Mouse (Mus musculus): Measurements from ENCODE around the gene Vipas39. TPM values are rescaled to one million over a fixed set of nuclear protein-coding genes. Genes with fewer than 3 reads are reported as not detected.

Gene Vipas39
- total RNA-seq, 2 experiments from 2014 or later = 21.7 to 23.1 TPM

GRCm38 (mm10) chr12:87274853-87275831 lies 9.1 kb upstream of the Vipas39 start:
- intact Hi-C loops (cut with DNase I) = no loop called here
- no peak for DNase-seq (ENCODE audit: low spot score)

GRCm38 (mm10) chr12:87267682-87268081 lies 1.6 kb upstream of the Vipas39 start:
- intact Hi-C loops (cut with DNase I) = loop anchor here (2.0 to 10.0 kb wide), 4 partner anchors 65 to 147 kb away; partner anchors contain the start of genes Gstz1, Pomt2 and Sptlc2
- no peak for DNase-seq (ENCODE audit: low spot score)

DNA sequence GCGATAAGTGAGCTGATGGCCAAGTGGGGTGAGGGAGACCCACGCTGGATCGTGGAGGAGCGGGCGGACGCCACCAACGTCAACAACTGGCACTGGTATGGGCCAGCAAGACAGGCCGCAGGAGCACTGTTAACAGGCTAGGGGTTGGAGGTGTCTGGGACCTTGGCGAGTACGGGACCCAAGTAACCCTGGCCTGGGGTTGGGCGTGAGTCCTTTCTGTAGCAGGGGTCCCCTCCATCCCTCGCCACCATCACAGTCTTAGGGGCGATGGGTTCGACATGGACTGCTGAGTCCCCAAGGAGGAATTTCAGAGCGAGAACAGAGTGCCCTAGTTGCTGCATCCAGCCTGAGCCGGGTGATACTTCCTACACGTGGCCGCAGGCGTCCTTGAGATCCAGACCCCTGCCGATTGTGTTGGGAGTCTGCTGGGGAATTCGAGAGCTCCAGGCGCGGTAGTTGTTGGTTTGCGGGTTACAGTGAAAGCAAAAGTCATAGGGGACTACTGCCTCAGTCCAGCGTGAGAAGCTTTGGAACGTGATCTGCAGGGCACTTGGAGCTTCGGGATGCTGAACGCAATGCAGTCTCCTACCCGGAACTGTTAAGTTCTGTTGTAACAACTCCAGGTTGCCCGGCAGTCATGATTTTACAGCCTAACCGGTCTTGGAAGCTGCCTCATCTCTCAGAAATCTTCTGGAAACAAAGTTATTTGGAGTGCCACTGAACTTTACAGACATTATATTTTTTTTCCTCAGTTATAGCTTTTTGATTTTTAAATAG lies 959 bp upstream of the Vipas39 start:
- no peak for DNase-seq (ENCODE audit: low spot score)

DNA sequence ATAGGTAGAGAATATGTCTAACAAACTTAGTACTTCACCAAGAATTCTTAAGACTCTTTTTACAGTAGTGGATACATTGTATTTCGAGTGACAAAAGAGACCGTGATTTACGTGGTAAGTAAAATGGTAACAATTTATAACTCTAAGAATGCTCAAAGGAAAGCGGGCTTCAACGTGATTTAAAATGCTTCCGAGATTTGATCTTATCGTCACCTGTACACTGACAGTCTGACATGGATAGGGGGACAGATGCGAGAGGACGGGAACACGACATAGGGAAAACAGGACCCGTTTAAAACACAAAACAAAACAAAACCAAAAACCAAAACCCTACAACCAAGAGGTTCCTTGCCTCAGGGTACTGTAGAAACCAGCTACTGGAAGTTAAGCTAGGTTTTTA lies 612 bp downstream of the Vipas39 start:
- DNase-seq (ENCODE audit: low spot score) = no peak
- intact Hi-C loops (cut with DNase I) = loop anchor here (5.0 to 10.0 kb wide), 3 partner anchors 67 to 149 kb away; partner anchors contain the start of gene Sptlc2

More for the DNA sequence above, 959 bp upstream of the Vipas39 start:
- intact Hi-C loops (cut with DNase I) = loop anchor here (2.0 to 10.0 kb wide), 4 partner anchors 65 to 148 kb away; partner anchors contain the start of genes Gstz1, Pomt2 and Sptlc2

- intact Hi-C loops (cut with DNase I) = loop anchor here (10.0 kb wide), 1 partner anchor 154 kb away; no protein-coding TSS in a partner anchor
- no peak for DNase-seq (ENCODE audit: low spot score)
Measured at GRCm38 (mm10) chr12:87260562-87260961, 5.5 kb downstream of the Vipas39 start.

GRCm38 (mm10) chr12:87256629-87257028 lies 9.4 kb downstream of the Vipas39 start:
- DNase-seq (ENCODE audit: low spot score) = no peak
- intact Hi-C loops (cut with DNase I) = no loop called here

DNA sequence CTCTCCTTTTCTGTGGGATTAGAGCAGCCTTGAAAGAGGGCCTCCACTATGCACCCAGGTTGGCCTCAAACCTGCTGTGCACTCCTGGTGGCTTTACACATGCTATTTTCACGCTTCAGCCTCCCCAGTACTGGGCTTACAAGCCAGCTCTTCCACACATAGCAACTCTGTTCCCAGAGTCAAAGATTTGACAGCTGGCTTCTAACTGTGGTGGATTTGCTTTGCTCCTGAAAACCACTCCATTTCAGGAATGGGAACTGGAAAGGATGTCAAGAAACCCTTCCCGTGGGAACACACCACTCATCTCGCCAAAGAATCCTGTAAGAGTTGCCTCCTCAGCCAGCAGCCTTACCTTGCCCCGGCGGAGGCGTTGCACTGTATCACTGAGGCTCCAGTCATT lies 12.2 kb downstream of the Vipas39 start:
- intact Hi-C loops (cut with DNase I) = no loop called here
- DNase-seq (ENCODE audit: low spot score) = no peak

- DNase-seq (ENCODE audit: low spot score) = no peak
- intact Hi-C loops (cut with DNase I) = no loop called here
Measured at GRCm38 (mm10) chr12:87250161-87250560, 15.9 kb downstream of the Vipas39 start.

- intact Hi-C loops (cut with DNase I) = loop anchor here (10.0 kb wide), 1 partner anchor 474 kb away; no protein-coding TSS in a partner anchor
- no peak for DNase-seq (ENCODE audit: low spot score)
Measured at GRCm38 (mm10) chr12:87238632-87239031, 27.4 kb downstream of the Vipas39 start, which contains the start of gene Noxred1. Gene Noxred1 (minus strand): TSS chr12:87238732.

- no peak for DNase-seq (ENCODE audit: low spot score)
- intact Hi-C loops (cut with DNase I) = loop anchor here (10.0 kb wide), 1 partner anchor 472 kb away; no protein-coding TSS in a partner anchor
Measured at GRCm38 (mm10) chr12:87236882-87237483, 29.1 kb downstream of the Vipas39 start.

- no peak for DNase-seq (ENCODE audit: low spot score)
- intact Hi-C loops (cut with DNase I) = loop anchor here (10.0 kb wide), 1 partner anchor 466 kb away; no protein-coding TSS in a partner anchor
Measured at GRCm38 (mm10) chr12:87230379-87230895, 35.6 kb downstream of the Vipas39 start.

GRCm38 (mm10) chr12:87229633-87230032 lies 36.4 kb downstream of the Vipas39 start:
- intact Hi-C loops (cut with DNase I) = loop anchor here (10.0 kb wide), 1 partner anchor 465 kb away; no protein-coding TSS in a partner anchor

GRCm38 (mm10) chr12:87226801-87227200 lies 39.3 kb downstream of the Vipas39 start:
- no peak for DNase-seq (ENCODE audit: low spot score)
- intact Hi-C loops (cut with DNase I) = no loop called here

More at GRCm38 (mm10) chr12:87229633-87230032, 36.4 kb downstream of the Vipas39 start:
- no peak for DNase-seq (ENCODE audit: low spot score)

DNA sequence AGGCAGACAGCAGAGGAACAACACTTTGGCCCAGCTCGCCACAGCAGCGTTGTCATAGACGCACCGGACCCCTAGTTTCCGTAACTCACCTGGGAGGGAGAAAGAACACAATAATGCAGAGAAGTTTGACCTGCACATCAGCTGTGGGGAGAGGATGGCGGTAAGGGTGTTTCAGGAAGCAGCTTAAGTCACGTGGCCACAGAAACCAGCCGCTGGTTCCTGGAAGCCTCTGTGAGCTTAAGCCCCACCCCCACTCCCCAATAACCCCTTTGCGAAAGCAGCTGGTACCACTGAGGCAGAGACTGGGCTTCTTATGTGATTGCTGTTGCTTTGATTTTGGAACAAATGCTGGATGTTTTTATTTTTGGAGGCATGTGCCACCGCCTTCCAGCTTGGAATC lies 41.1 kb downstream of the Vipas39 start:
- no peak for DNase-seq (ENCODE audit: low spot score)
- intact Hi-C loops (cut with DNase I) = no loop called here

GRCm38 (mm10) chr12:87219362-87219761 lies 46.7 kb downstream of the Vipas39 start:
- intact Hi-C loops (cut with DNase I) = no loop called here
- no peak for DNase-seq (ENCODE audit: low spot score)

GRCm38 (mm10) chr12:87217596-87217995 lies 48.5 kb downstream of the Vipas39 start:
- no peak for DNase-seq (ENCODE audit: low spot score)
- intact Hi-C loops (cut with DNase I) = no loop called here

DNA sequence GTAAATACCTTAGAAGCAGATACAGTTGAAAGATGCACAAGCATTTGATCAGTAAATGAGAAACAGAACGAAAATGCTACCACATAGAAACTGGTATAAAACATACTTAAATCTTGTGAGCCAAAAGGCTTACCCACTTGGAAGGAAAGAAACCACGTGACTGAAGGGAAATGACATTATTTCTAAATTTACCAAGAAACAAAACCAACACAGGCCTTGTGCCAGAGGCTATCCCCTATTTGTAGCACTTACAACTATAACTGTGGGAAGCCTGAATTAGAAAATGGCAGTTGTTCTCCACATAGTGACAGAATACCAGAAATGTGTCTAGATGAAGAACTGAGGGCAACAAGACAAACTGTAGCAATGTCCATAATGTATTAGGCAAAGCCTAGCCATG lies 50.0 kb downstream of the Vipas39 start:
- DNase-seq (ENCODE audit: low spot score) = no peak

GRCm38 (mm10) chr12:87212844-87213606 lies 53.0 kb downstream of the Vipas39 start:
- intact Hi-C loops (cut with DNase I) = no loop called here
- DNase-seq (ENCODE audit: low spot score) = no peak

More for the DNA sequence above, 50.0 kb downstream of the Vipas39 start:
- intact Hi-C loops (cut with DNase I) = no loop called here

All from heart, postnatal 25 days (tissue).